Mouse (Mus musculus) lung, adult 2 months (tissue): ENCODE results near the gene Tesmin.

Experiments
- CTCF ChIP-seq: fragments of 200-500 bp; IDR thresholded peaks from 2 replicates; pipeline ENCODE4 v1.5.1; 2011; ENCODE audit warnings: mild to moderate bottlenecking, low read length, control low read depth; ENCODE audit not compliant: insufficient read depth
- POLR2A ChIP-seq: fragments of 200-500 bp; IDR thresholded peaks from 2 replicates; pipeline ENCODE4 v1.6.1; 2011; ENCODE audit warnings: low read depth, mild to moderate bottlenecking, control low read depth, low read length, borderline replicate concordance; ENCODE audit errors: extremely low read depth

GRCm38 (mm10) chr19:3394216-3394615 lies 5.6 kb downstream of the Tesmin start:
- TF ChIP-seq CTCF (no peak), POLR2A (no peak)
